Mouse (Mus musculus): ENCODE results near the gene Dync1i1.

- TF ChIP-seq CTCF (IDR thresholded peaks at IDR 0.05; ENCODE audit: insufficient read depth, low read length) (no peak), POLR2A (IDR thresholded peaks at IDR 0.05; ENCODE audit: borderline replicate concordance, extremely low read depth, low read depth, low read length) (no peak)
These were observed 69.9 kb downstream of the Dync1i1 start for GRCm38 (mm10) chr6:5795314-5795713.

Measured in lung, adult 2 months (tissue).